Mouse (Mus musculus) T-cell, adult 66 days (primary cell): Measurements from ENCODE around the gene Bbs2. TPM values are rescaled to one million over a fixed set of nuclear protein-coding genes. Genes with fewer than 3 reads are reported as not detected.

ENCODE experiments used
- total RNA-seq, 2 experiments: library from RNA; stranded (reverse); gene quantifications; 3 replicates in 1 of 2; 4 replicates in 1 of 2; pipeline ENCODE4 v1.2.4; 2023

The Bbs2 gene
- 10 to 100 TPM; 10.7 to 10.8 TPM for total RNA-seq

DNA sequence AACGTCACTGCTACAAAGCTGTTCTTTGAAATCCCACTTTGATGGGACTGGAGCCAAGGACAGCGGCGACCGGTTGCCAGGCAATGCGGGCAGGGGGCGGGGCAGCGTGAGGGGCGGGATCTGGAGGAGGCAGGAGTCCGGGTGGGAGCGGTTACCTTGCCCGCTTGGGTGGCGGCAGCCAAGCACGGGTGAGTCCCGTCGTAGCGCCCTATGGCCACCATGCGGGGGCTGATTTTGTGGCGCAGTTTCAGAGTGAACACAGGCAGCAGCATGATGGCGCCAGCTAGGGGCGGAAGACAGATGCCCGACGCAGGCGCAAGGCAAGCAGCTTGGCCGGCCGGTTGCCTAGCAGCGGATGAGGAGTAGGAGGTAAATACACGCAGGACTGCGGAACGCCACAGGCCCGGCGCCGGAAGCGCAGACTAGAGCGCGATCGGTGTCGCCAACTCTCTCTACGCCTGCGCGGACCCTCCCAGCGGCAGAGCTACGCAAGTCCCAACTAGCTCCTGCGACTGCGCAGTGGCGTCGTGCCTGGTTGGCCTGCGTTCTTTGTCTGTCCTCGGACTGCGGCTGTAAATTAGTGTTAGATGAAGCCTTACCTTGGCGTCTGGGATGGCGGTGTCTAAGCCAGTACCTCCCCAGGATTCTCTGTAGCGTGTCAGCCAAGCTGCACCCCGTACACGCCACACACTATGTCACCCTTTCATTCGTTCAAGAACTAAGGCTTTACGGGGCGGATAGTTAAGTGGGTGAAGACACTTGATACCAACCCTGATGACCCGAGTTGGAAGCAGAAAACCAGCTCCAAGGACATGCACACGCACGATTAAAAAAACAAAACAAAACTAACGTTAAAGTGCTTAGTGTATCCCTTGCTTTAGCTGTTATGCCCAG lies at the start of gene Bbs2:
Gene Bbs2, minus strand, starts transcription at position 848 of the 894 bp plus-strand sequence.

GRCm38 (mm10) chr8:94136933-94137332 lies 38.2 kb upstream of the Bbs2 start, which contains the start of gene Mt4:
Mt4 (plus strand) TSS chr8:94137197.

DNA sequence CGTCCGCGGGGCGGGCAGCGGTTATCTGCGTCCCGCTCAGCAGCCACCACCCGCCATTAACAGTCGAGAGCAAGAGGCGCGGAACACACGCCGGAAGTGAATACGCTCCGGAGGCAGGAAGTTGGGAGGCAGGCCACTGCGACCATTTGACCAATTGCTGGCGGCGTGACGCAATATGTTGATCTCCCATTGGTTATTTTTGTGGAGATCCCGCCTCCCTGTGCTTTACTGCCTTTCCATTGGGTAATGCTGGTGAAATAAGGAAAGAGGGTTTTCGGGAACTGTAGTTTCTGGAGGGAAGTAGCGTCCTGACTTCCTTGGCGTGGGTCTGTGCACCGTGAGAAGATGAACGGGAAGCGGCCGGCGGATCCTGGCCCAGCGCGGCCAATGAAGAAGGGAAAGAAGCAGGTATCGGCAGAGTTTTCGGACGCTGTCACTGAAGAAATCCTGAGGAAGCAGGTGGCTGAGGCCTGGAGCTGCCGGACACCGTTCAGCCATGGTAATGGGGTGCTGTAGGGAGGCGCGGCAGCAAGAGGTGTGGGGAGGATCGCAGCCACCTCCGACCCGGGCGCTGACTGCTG lies 61.7 kb downstream of the Bbs2 start, which contains the start of the genes Nudt21 and Ogfod1:
Gene Nudt21, minus strand, starts transcription at position 88 of the 581 bp plus-strand sequence.
Gene Ogfod1, plus strand, starts transcription at position 255 of the 581 bp plus-strand sequence.

Other genes starting within 250 kb of the Bbs2 start
- 10 to 100 TPM; 63.8 to 75.0 TPM for gene Amfr, start 86.1 kb downstream of the Bbs2 start, total RNA-seq
- gene Nudt21, start 61.9 kb downstream of the Bbs2 start, total RNA-seq: 10 to 100 TPM; 56.3 to 64.4 TPM
- 10 to 100 TPM; 19.5 to 20.8 TPM for gene Ogfod1, start 61.7 kb downstream of the Bbs2 start, total RNA-seq
- not detected for gene Mt4, start 38.3 kb upstream of the Bbs2 start, total RNA-seq
- not detected for gene Mt3, start 53.7 kb upstream of the Bbs2 start, total RNA-seq
- gene Mt2, start 73.7 kb upstream of the Bbs2 start, total RNA-seq: 10 to 100 TPM in 1 of 2 experiments, 1 to 10 TPM in 1; 3.0 to 10.9 TPM
- gene Mt1, start 80.2 kb upstream of the Bbs2 start, total RNA-seq: 1 to 10 TPM; 4.0 to 7.0 TPM
- 10 to 100 TPM; 32.2 to 37.1 TPM for gene Nup93, start 115.6 kb upstream of the Bbs2 start, total RNA-seq
- gene Slc12a3, start 230.3 kb upstream of the Bbs2 start, total RNA-seq: 1 to 10 TPM in 1 of 2 experiments, not detected in 1; 1.7 TPM